Mouse (Mus musculus): Measurements from ENCODE around the gene Fry.
A peak's percentile ranks its signal among the peaks of the same experiment; 100 is the strongest.

Gene Fry

GRCm38 (mm10) chr5:150281084-150281483 is 162.6 kb downstream of the Fry start:
- DNase-seq, result peak; percentile 33 to 42

- no peak for DNase-seq
Observed at GRCm38 (mm10) chr5:150282091-150282490, 163.6 kb downstream of the Fry start.

- DNase-seq, result no peak
Observed at GRCm38 (mm10) chr5:150287949-150288348, 169.5 kb downstream of the Fry start.

- peak; percentile 52 to 53 for DNase-seq
Observed at GRCm38 (mm10) chr5:150289611-150290010, 171.2 kb downstream of the Fry start.

GRCm38 (mm10) chr5:150290494-150291199 is 172.2 kb downstream of the Fry start:
- no peak for DNase-seq

GRCm38 (mm10) chr5:150291216-150291615 is 172.8 kb downstream of the Fry start:
- DNase-seq, result peak; percentile 43 to 55

GRCm38 (mm10) chr5:150292186-150292585 is 173.7 kb downstream of the Fry start:
- DNase-seq, result no peak

- DNase-seq, result no peak
Observed at GRCm38 (mm10) chr5:150294306-150294705, 175.9 kb downstream of the Fry start.

GRCm38 (mm10) chr5:150295096-150295495 is 176.7 kb downstream of the Fry start:
- no peak for DNase-seq

- no peak for DNase-seq
Observed at GRCm38 (mm10) chr5:150298969-150299368, 180.5 kb downstream of the Fry start.

GRCm38 (mm10) chr5:150302123-150302522 is 183.7 kb downstream of the Fry start:
- no peak for DNase-seq

- DNase-seq, result no peak
Observed at GRCm38 (mm10) chr5:150302996-150303395, 184.6 kb downstream of the Fry start.

GRCm38 (mm10) chr5:150306497-150306896 is 188.1 kb downstream of the Fry start:
- DNase-seq, result peak; percentile 55 to 62

GRCm38 (mm10) chr5:150313229-150313628 is 194.8 kb downstream of the Fry start:
- no peak for DNase-seq

GRCm38 (mm10) chr5:150314582-150314981 is 196.1 kb downstream of the Fry start:
- no peak for DNase-seq

GRCm38 (mm10) chr5:150325411-150325810 is 207.0 kb downstream of the Fry start:
- DNase-seq, result no peak

GRCm38 (mm10) chr5:150328686-150329085 is 210.2 kb downstream of the Fry start:
- no peak for DNase-seq

- no peak for DNase-seq
Observed at GRCm38 (mm10) chr5:150331821-150332220, 213.4 kb downstream of the Fry start.

- DNase-seq, result no peak
Observed at GRCm38 (mm10) chr5:150332810-150333209, 214.4 kb downstream of the Fry start.

- no peak for DNase-seq
Observed at GRCm38 (mm10) chr5:150333328-150333731, 214.9 kb downstream of the Fry start.

GRCm38 (mm10) chr5:150336451-150336850 is 218.0 kb downstream of the Fry start:
- DNase-seq, result no peak

- DNase-seq, result no peak
Observed at GRCm38 (mm10) chr5:150337696-150338095, 219.3 kb downstream of the Fry start.

GRCm38 (mm10) chr5:150340944-150341343 is 222.5 kb downstream of the Fry start:
- no peak for DNase-seq

- no peak for DNase-seq
Observed at GRCm38 (mm10) chr5:150342139-150342538, 223.7 kb downstream of the Fry start.

- DNase-seq, result no peak
Observed at GRCm38 (mm10) chr5:150345946-150346345, 227.5 kb downstream of the Fry start.
